Mouse (Mus musculus) layer of hippocampus, adult 2 months (tissue): ENCODE data around the gene Rtp4. TPM values are rescaled to one million over a fixed set of nuclear protein-coding genes. Genes with fewer than 3 reads are reported as not detected.

Source experiments
- DNase-seq, 2 experiments: peaks; one replicate each; pipeline ENCODE4 v3.0.0; 2022; ENCODE audit warnings: low spot score in 2 of 2
- H3K27ac ChIP-seq: fragments of 200-600 bp; 2 replicates; pipeline ENCODE4 v1.8.1; 2022
- H3K4me3 ChIP-seq: fragments of 200-600 bp; 2 replicates; pipeline ENCODE4 v1.8.1; 2022; ENCODE audit warnings: mild to moderate bottlenecking
- CTCF ChIP-seq: fragments of 200-600 bp; conservative IDR thresholded peaks from 2 replicates; pipeline ENCODE4 v1.8.1; 2022; ENCODE audit warnings: antibody characterized with exemption, mild to moderate bottlenecking, moderate library complexity
- total RNA-seq, 2 experiments: library from RNA; stranded (reverse); gene quantifications; 2 replicates each; pipeline ENCODE4 v1.2.3; 2021

Gene Rtp4
- total RNA-seq, 2 experiments from 2014 or later, result 1.6 to 1.9 TPM

- Histone ChIP-seq H3K27ac (no peak overlapping the region), H3K4me3 (no peak overlapping the region; the same call in 1 of the 2 replicates)
- DNase-seq, result no peak
- TF ChIP-seq CTCF, result no peak
These were observed 31.0 kb downstream of the Rtp4 start for GRCm38 (mm10) chr16:23550981-23551582.

- no peak for DNase-seq
- H3K4me3 ChIP-seq, result no peak overlapping the region
- no peak for TF ChIP-seq CTCF
- no peak overlapping the region for H3K27ac ChIP-seq
These were observed 34.6 kb downstream of the Rtp4 start for GRCm38 (mm10) chr16:23554673-23555072.

GRCm38 (mm10) chr16:23557195-23557594, 37.1 kb downstream of the Rtp4 start:
- TF ChIP-seq CTCF, result no peak
- no peak overlapping the region for H3K27ac ChIP-seq

GRCm38 (mm10) chr16:23557669-23558068, 37.6 kb downstream of the Rtp4 start:
- DNase-seq, result no peak
- Histone ChIP-seq H3K4me3 (no peak overlapping the region), H3K27ac (no peak overlapping the region)
- no peak for TF ChIP-seq CTCF

More at GRCm38 (mm10) chr16:23557195-23557594, 37.1 kb downstream of the Rtp4 start:
- DNase-seq, result no peak
- H3K4me3 ChIP-seq, result no peak overlapping the region

GRCm38 (mm10) chr16:23568369-23568958, 48.4 kb downstream of the Rtp4 start:
- no peak for TF ChIP-seq CTCF
- Histone ChIP-seq H3K4me3 (no peak overlapping the region), H3K27ac (no peak overlapping the region)
- no peak for DNase-seq

- TF ChIP-seq CTCF, result no peak
- no peak overlapping the region for H3K27ac ChIP-seq
- no peak overlapping the region for H3K4me3 ChIP-seq
- DNase-seq, result no peak
These were observed 54.5 kb downstream of the Rtp4 start for GRCm38 (mm10) chr16:23574561-23574960.

GRCm38 (mm10) chr16:23591119-23592105, 71.3 kb downstream of the Rtp4 start:
- Histone ChIP-seq H3K4me3 (no peak overlapping the region), H3K27ac (no peak overlapping the region)
- no peak for TF ChIP-seq CTCF
- DNase-seq, result no peak

GRCm38 (mm10) chr16:23592501-23592900, 72.4 kb downstream of the Rtp4 start:
- no peak for DNase-seq
- no peak for TF ChIP-seq CTCF
- H3K4me3 ChIP-seq, result no peak overlapping the region
- no peak overlapping the region for H3K27ac ChIP-seq

GRCm38 (mm10) chr16:23596696-23597095, 76.6 kb downstream of the Rtp4 start:
- DNase-seq, result no peak
- Histone ChIP-seq H3K27ac (no peak overlapping the region), H3K4me3 (no peak overlapping the region)
- no peak for TF ChIP-seq CTCF

GRCm38 (mm10) chr16:23597968-23598367, 77.9 kb downstream of the Rtp4 start:
- Histone ChIP-seq H3K27ac (no peak overlapping the region), H3K4me3 (no peak overlapping the region)
- DNase-seq, result no peak
- TF ChIP-seq CTCF, result no peak

GRCm38 (mm10) chr16:23606220-23606619, 86.1 kb downstream of the Rtp4 start:
- no peak for TF ChIP-seq CTCF
- no peak overlapping the region for H3K4me3 ChIP-seq
- H3K27ac ChIP-seq, result no peak overlapping the region
- no peak for DNase-seq

- no peak for TF ChIP-seq CTCF
- no peak overlapping the region for H3K27ac ChIP-seq
- no peak for DNase-seq
- H3K4me3 ChIP-seq, result no peak overlapping the region
These were observed 86.6 kb downstream of the Rtp4 start for GRCm38 (mm10) chr16:23606651-23607050.

- TF ChIP-seq CTCF, result no peak
- Histone ChIP-seq H3K4me3 (no peak overlapping the region), H3K27ac (no peak overlapping the region)
- no peak for DNase-seq
These were observed 87.9 kb downstream of the Rtp4 start for GRCm38 (mm10) chr16:23607911-23608410.
